Mouse (Mus musculus) stomach, postnatal 0 days (tissue): ENCODE results near the gene Acoxl.

Source experiments
- CTCF ChIP-seq: IDR thresholded peaks from 2 replicates; pipeline ENCODE4 v1.5.1; 2016; ENCODE audit warnings: antibody characterized with exemption, low read depth, mild to moderate bottlenecking, moderate library complexity
- EP300 ChIP-seq: optimal IDR thresholded peaks from 2 replicates; pipeline ENCODE3; 2016; ENCODE audit warnings: antibody characterized with exemption

- no peak for TF ChIP-seq CTCF
- no peak for TF ChIP-seq EP300
Observed at GRCm38 (mm10) chr2:127931576-127931975, 92.9 kb downstream of the Acoxl start.
